Mouse (Mus musculus) forebrain, embryonic 11.5 days (tissue): ENCODE measurements around the gene Ints2. TPM values are rescaled to one million over a fixed set of nuclear protein-coding genes. Genes with fewer than 3 reads are reported as not detected.

Experiments
- polyA plus RNA-seq: library from polyadenylated mRNA; unstranded; fragments of >200 nt; fragmentation: Nextera tagmentation; extraction: Ambion mirVana; gene quantifications from 2 replicates; pipeline ENCODE4 v1.2.1, GENCODE M21; 2014

Gene Ints2
- polyA plus RNA-seq, 1 experiment from 2014 or later, result 54.9 TPM

Other genes with a start within 250 kb of the Ints2 start
- 10.5 and 12.7 TPM in 2 replicates for gene Brip1, start 56.4 kb downstream of the Ints2 start, polyA plus RNA-seq
- 15.5 and 16.4 TPM in 2 replicates for gene Med13, start 100.0 kb upstream of the Ints2 start, polyA plus RNA-seq
- gene Rnft1, start 227.1 kb upstream of the Ints2 start, polyA plus RNA-seq, result 19.6 and 22.6 TPM in 2 replicates